13 mouse cellular contexts compared by ENCODE assay signal in genomic region chr10:69796421-69796886, GRCm38 (mm10).
DNase-seq lines count a peak whose midpoint lies in the region; ATAC-seq and TF ChIP-seq lines count a peak whose summit lies in the region.
"Had no signal": no experiment of that assay in that cellular context is flagged by ENCODE, and none has a peak within 500 bp of the region (broad histone marks: within the 10 kb centered on the region; RNA-seq: fewer than 3 reads in every experiment).

No protein-coding gene starts in this region.

- no peak overlapping the region for H3K4me2 ChIP-seq in heart, embryonic 11.5 days
- no peak overlapping the region for H3K4me2 ChIP-seq in lung, embryonic 14.5 days
- H3K4me2 ChIP-seq in stomach, postnatal 0 days (replicated peaks; ENCODE audit: low read depth), result no peak overlapping the region
- H3K4me2 ChIP-seq: embryonic facial prominence, embryonic 12.5 days; liver, embryonic 11.5 days had no signal

- H3K27ac ChIP-seq in heart, embryonic 11.5 days (ENCODE audit: low read depth, low read length), result 0 out of 2 replicates have a peak overlapping the region, but pooled peaks have one; percentile 29
- no peak overlapping the region for H3K27ac ChIP-seq in lung, embryonic 14.5 days (ENCODE audit: low read depth)
- H3K27ac ChIP-seq in stomach, postnatal 0 days (replicated peaks), result no peak overlapping the region
- H3K27ac ChIP-seq: embryonic facial prominence, embryonic 12.5 days had no signal

- intact Hi-C loops in heart, postnatal 25 days (cut with DNase I), result no loop called here

- TF ChIP-seq CTCF in lung, embryonic 14.5 days (IDR thresholded peaks at IDR 0.05; ENCODE audit: low read depth), result no peak
- TF ChIP-seq CTCF in stomach, postnatal 0 days (IDR thresholded peaks at IDR 0.05; ENCODE audit: low read depth), result no peak

- no peaks in the 10 kb centered on the region for H3K36me3 ChIP-seq in heart, embryonic 11.5 days (ENCODE audit: control insufficient read depth, insufficient read depth, low read length)
- H3K36me3 ChIP-seq in lung, embryonic 14.5 days (ENCODE audit: insufficient read depth), result no peaks in the 10 kb centered on the region
- H3K36me3 ChIP-seq in stomach, postnatal 0 days (ENCODE audit: control insufficient read depth, insufficient read depth, low read length), result no peaks in the 10 kb centered on the region; the same call in 1 of the 2 replicates
- H3K36me3 ChIP-seq: embryonic facial prominence, embryonic 12.5 days had no signal

- H3K4me1 ChIP-seq in heart, embryonic 11.5 days (ENCODE audit: control insufficient read depth, insufficient read depth, low read length), result peaks cover 23% of the 10 kb centered on the region
- no peaks in the 10 kb centered on the region for H3K4me1 ChIP-seq in lung, embryonic 14.5 days (ENCODE audit: insufficient read depth)
- no peaks in the 10 kb centered on the region for H3K4me1 ChIP-seq in stomach, postnatal 0 days (replicated peaks; ENCODE audit: control insufficient read depth, insufficient read depth)

- TF ChIP-seq EP300 in stomach, postnatal 0 days (optimal IDR thresholded peaks at IDR 0.05), result no peak

- no peaks in the 10 kb centered on the region for H3K27me3 ChIP-seq in heart, embryonic 11.5 days (ENCODE audit: control insufficient read depth, insufficient read depth, low read length)
- H3K27me3 ChIP-seq in lung, embryonic 14.5 days (ENCODE audit: insufficient read depth, low read length), result no peaks in the 10 kb centered on the region
- no peaks in the 10 kb centered on the region for H3K27me3 ChIP-seq in stomach, postnatal 0 days (ENCODE audit: control insufficient read depth, insufficient read depth, low read length)
- H3K27me3 ChIP-seq: embryonic facial prominence, embryonic 12.5 days had no signal

- DNase-seq in heart, postnatal 25 days (ENCODE audit: low spot score), result no peak
- peak; percentile 23 for DNase-seq in lung, embryonic 14.5 days
- no peak for DNase-seq in lung, adult 18-20 months
- peak; percentile 73 to 79 for DNase-seq in cerebellum, adult 18-20 months
- no peak for DNase-seq in adipocyte (ENCODE audit: low spot score)
- DNase-seq in stomach, postnatal 0 days (ENCODE audit: low spot score), result no peak
- DNase-seq: adrenal gland, postnatal 10 days; gastrocnemius, postnatal 25 days; thymus, adult 2 months had no signal

- no peaks in the 10 kb centered on the region for H3K9me3 ChIP-seq in heart, embryonic 11.5 days (replicated peaks; ENCODE audit: control insufficient read depth, low read length)
- H3K9me3 ChIP-seq in lung, embryonic 14.5 days (ENCODE audit: low read depth, low read length), result no peaks in the 10 kb centered on the region
- H3K9me3 ChIP-seq in stomach, postnatal 0 days (ENCODE audit: control insufficient read depth, low read length), result no peaks in the 10 kb centered on the region
- H3K9me3 ChIP-seq: embryonic facial prominence, embryonic 12.5 days had no signal

- H3K4me3 ChIP-seq in heart, embryonic 11.5 days (ENCODE audit: low read depth, low read length), result no peak overlapping the region
- H3K4me3 ChIP-seq in lung, embryonic 14.5 days (ENCODE audit: low read depth, low read length), result no peak overlapping the region
- no peak overlapping the region for H3K4me3 ChIP-seq in stomach, postnatal 0 days (ENCODE audit: low read depth, low read length)
- H3K4me3 ChIP-seq: embryonic facial prominence, embryonic 12.5 days had no signal

- 41% methylated on average over 8 of the region's 8 CpGs for WGBS in heart, embryonic 11.5 days (ENCODE audit: insufficient replicate concordance)
- 47% methylated on average over 8 of the region's 8 CpGs for WGBS in lung, embryonic 14.5 days
- 53% methylated on average over 8 of the region's 8 CpGs for WGBS in stomach, postnatal 0 days

- no peak for ATAC-seq in heart, embryonic 11.5 days (replicated peaks; ENCODE audit: insufficient number of reproducible peaks, low FRiP score, low TSS enrichment)
- no peak for ATAC-seq in lung, embryonic 14.5 days (ENCODE audit: insufficient read depth)
- peak; percentile 93 to 97 for ATAC-seq in hematopoietic stem cell, adult 5-6 weeks (replicated peaks in 1 of 2; ENCODE audit: insufficient read depth in 1 of 2, low FRiP score in 2 of 2, low TSS enrichment in 1 of 2, low read depth in 1 of 2, poor library complexity in 2 of 2, severe bottlenecking in 2 of 2)
- no peak for ATAC-seq in stomach, postnatal 0 days (ENCODE audit: low FRiP score, low TSS enrichment)

- H3K9ac ChIP-seq in heart, embryonic 11.5 days (ENCODE audit: low read depth, low read length), result no peak overlapping the region
- H3K9ac ChIP-seq in lung, embryonic 14.5 days, result no peak overlapping the region
- no peak overlapping the region for H3K9ac ChIP-seq in stomach, postnatal 0 days (ENCODE audit: low read length)
- H3K9ac ChIP-seq: embryonic facial prominence, embryonic 12.5 days had no signal

Comparison
In these comparisons a context has a peak if more than half of its experiments do, and no peak if none do; other contexts are left out.
1. DNase-seq: peak in lung, embryonic 14.5 days (single experiment) and cerebellum, adult 18-20 months (2 of 2); none in heart, postnatal 25 days (single experiment), lung, adult 18-20 months (0 of 2), adipocyte (single experiment) and stomach, postnatal 0 days (single experiment).
2. ATAC-seq: peak in hematopoietic stem cell, adult 5-6 weeks (2 of 2); none in heart, embryonic 11.5 days (single experiment), lung, embryonic 14.5 days (single experiment) and stomach, postnatal 0 days (single experiment).